Mouse (Mus musculus): ENCODE results near the gene Knl1. TPM values are rescaled to one million over a fixed set of nuclear protein-coding genes. Genes with fewer than 3 reads are reported as not detected.

The Knl1 gene
- total RNA-seq, 2 experiments from 2014 or later, result 46.8 to 71.1 TPM

DNA sequence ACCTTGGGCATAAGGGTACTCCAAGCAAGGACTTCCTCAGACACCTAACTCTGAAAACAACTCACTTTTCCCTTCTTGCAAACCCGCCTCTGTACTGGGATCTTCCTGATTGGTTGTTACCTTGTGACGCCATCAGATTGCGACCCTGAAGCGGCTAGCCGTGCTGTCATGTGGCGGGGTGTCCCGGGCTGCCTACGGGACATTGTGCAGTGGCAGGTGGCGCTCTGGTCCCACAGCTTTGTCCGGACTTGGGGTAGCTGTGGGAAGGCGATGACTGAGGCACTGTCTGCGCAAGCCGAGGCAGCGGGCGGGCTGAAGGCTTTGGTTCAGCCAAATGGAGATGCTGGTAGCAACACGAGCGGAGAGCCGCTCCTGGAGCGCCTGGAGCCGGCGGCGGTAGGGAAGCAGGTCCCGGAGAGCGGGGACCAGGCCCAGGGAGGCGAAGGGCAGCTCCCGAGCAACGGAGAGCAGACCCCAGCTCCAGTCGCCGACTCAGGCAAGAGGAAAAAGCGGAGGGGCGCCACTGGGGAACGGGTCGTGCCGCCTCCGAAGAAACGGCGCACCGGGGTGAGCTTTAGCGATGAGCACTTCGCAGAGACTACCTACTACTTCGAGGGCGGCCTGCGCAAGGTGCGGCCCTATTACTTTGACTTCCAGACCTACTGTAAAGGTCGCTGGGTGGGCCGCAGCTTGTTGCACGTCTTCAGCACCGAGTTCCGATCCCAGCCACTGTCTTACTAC, 12.1 kb upstream of the Knl1 start, which contains the start of gene Rpusd2:
Rpusd2 (plus strand) TSS at position 135 of the 741 bp plus-strand sequence.
- peak; percentile 99 for ATAC-seq (replicated peaks; ENCODE audit: poor library complexity, severe bottlenecking)

DNA sequence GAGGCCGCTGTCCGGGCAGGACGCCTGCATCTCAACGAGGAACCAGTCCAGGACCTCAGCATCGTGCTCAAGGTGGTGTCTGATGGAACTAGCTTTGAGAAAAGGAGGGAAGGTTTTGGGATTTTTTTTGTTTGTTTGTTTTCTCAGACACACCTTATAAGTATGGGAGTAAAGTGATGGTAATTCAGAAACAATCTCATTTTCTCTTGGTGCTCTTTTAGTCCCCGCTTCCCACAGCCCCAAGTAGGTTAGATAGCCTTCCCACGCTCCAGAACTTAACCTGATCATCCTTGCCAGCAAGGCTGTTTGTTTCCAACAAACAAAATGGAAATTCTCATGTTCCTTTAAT, 11.5 kb upstream of the Knl1 start:
- ATAC-seq (replicated peaks; ENCODE audit: poor library complexity, severe bottlenecking), result no peak

DNA sequence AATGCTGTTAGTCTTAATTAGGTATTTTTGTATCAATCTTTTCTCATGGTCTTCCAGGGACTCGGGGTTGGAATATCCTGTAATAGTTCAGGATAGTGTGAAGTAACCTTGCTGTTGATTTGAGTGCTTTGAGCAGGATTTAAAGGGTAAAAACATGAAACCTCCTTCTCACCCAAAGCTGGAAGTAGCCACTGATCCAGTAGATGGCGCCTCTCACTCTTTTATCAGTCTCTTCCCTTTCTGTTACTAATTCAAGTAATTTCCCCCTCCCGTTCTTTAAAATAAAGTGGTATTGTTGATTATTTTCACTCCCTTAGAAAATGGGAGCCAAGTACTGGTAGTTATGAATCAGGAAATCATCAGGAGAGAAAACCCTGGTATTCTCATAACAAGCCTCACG, 6.0 kb upstream of the Knl1 start:
- no peak for ATAC-seq (replicated peaks; ENCODE audit: poor library complexity, severe bottlenecking)

DNA sequence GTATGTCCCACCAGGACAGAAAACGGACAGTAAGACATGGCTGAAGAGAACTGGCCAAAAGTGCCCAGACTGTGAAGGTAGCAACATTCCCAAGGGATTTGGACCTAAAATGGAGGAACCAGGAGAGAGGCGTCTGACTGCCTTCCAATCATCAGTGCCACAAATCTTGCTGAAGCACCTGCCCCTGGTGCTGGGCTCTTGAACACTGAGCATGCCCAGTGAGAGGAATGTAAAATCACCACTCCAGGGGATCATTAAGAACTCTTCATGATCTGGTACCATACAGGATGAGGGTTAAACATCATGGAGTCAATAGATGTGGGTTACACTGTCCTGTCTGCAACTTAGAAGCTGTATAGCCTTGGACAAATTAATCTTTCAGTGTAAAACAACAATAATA, 1.8 kb upstream of the Knl1 start:
- ATAC-seq (replicated peaks; ENCODE audit: poor library complexity, severe bottlenecking), result no peak

DNA sequence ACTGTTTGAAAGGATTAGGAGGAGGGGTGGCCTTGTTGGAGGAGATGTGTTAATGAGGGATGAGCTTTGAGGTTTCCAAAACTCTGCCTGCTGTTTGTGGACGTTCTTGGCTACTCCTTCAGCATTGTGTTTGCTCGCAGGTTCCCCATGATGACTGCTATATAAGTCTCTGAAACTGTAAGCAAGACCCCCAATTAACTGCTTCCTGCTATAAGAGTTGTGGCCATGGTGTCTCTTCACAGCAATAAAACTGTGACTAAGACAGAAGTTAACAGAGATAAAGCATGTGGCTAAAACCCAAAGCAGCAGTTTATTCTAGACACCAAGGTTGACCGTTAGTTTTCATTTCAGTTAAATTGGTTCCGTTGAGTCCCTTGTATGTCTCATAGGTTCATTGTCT, 930 bp downstream of the Knl1 start:
- ATAC-seq (replicated peaks; ENCODE audit: poor library complexity, severe bottlenecking), result no peak

DNA sequence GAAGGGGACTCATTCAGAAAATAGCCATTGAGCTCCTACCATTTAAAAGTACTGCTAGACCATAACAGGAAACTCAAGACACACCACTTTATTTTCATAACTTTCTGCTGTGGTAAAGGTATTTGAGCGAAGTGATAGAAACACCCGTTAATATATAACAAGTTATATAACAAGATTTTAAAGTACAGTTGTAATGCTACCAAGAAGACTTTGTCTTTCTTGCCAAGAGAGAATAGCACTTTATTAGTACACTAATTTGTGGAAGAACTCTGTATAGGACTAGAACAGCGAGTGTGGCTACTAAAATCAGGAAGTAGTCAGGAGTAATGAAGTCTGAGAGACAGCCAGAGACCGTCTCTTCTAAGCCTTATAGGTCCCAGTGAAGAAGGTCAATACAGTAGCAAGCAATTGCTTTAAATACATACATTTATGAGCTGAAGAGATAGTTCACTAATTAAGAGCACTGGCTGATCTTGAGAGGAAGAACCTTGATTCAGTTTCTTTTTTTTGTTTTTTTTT, 3.3 kb downstream of the Knl1 start:
- no peak for ATAC-seq (replicated peaks; ENCODE audit: poor library complexity, severe bottlenecking)

DNA sequence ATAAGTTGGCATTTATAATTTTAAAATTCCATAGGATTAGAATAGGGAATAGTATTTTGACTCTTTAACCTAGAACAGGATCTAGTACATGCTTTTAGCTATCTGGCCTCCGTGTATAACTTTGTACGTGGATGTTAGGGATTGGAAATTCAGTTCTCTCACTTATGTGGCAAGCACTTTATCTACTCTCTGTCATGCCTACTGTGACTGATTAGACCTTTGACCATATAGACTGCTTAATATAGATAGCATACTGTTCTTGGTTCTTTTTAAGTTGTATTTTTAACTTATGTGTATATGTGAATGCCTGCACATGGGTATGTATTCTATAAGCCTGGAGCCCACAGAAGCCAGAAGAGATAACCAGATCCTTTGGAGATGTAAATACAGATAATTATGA, 13.2 kb downstream of the Knl1 start:
- no peak for ATAC-seq (replicated peaks; ENCODE audit: poor library complexity, severe bottlenecking)

DNA sequence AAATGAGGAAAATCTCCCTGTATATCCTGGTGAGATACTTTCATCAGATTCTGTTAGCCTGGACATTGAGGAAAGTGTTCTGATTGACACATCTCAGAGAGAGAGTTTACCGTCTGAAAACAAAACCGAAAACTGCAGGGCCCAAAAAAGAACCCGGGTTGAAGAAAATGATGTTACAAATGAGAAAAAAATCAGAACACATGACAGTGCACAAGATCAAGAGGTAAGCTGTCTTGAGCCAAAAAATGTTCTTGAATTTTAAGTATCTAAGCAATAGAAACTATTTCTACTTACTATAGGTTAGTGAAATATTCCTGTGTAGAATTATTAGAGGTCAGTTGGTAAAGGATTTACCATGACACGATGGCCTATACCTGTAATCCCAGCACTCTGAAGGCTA, 25.5 kb downstream of the Knl1 start:
- no peak for ATAC-seq (replicated peaks; ENCODE audit: poor library complexity, severe bottlenecking)

DNA sequence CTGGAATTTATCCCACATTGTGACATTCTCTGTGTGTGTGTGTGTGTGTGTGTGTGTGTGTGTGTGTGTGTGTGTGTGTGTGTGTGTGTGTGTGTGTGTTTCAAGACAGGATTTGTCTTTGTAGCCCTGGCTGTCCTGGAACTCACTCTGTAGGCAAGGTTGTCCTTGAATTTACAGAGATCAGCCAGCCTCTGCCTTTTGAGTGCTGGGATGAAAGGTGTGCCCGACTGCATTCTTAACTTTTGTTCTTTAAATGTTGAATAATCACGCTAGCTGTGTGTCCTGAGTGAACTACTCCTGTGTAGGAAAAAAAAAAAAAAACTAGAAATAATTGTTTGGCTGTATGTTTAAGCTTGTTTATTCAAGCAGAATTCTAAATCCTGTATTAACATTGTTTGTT, 39.2 kb downstream of the Knl1 start:
- ATAC-seq (replicated peaks; ENCODE audit: poor library complexity, severe bottlenecking), result no peak

DNA sequence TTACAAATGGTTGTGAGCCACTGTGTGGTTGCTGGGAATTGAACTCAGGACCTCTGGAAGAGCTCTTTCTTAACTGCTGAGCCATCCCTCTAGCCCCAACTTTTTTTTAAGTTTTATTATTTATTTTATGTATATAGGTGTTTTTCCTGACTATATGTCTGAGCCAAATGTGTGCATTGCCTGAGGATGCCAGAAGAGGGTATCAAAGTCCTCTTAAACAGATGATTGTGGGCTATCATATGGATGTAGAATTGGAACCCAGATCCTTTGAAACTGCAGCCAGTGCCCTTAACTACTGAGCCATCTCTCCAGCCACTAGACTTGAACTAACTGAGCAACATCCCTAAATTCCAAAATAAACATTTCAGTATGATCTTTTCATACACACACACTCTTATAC, 54.6 kb downstream of the Knl1 start:
- no peak for ATAC-seq (replicated peaks; ENCODE audit: poor library complexity, severe bottlenecking)

DNA sequence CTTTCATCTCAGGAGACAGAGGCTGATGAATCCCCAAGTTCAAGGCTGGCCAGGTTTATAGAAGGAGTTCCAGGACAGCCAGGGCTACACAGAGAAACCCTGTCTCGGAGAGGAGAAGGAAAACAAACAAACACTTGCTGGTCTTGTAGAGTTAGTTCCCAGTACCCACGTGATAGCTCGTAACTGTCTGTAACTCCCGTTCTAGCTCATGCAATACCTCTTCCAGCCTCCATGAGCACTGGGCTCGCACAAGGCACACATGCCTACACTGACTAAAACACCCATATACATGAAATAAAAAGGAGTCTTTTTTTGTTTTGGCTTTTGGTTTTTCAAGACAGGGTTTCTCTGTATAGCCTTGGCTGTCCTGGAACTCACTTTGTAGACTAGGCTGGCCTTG, 59.7 kb downstream of the Knl1 start:
- ATAC-seq (replicated peaks; ENCODE audit: poor library complexity, severe bottlenecking), result no peak

DNA sequence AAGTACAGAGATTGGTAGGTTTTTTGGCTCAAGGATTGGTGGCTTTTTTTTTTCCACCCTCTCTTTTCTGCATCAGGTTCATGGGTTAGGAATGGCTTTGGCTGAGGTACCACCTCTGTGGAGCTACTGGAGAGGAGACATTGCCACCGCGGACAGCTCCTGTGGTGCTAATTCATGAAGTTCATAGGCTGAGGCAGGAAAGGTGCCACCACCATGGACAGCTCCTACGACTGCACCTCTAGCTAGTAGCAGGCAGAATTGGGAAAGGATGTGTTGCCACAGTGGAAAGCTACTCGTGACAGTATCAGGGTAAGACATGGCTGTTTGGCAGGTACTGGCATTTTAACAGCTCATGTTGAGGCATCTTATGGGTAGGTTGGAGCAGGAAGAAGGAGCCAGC, 61.6 kb downstream of the Knl1 start:
- no peak for ATAC-seq (replicated peaks; ENCODE audit: poor library complexity, severe bottlenecking)

DNA sequence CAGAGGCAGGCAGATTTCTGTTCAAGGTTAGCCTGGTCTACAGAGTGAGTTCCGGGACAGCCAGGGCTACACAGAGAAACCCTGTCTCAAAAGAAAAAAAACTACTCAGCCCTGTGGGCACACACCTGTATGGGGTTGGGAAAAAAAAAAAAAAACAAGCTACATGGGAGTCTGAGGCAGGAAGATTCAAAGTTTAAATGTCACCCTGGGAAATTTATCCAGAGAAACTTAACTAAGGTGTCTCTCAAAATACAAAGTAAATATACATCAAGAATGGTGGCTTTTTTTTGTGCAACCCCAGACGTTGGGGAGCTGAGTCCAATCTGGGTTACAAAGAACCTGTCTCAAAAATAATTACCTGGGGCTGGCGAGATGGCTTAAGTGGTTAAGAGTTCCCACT, 64.1 kb downstream of the Knl1 start:
- no peak for ATAC-seq (replicated peaks; ENCODE audit: poor library complexity, severe bottlenecking)

DNA sequence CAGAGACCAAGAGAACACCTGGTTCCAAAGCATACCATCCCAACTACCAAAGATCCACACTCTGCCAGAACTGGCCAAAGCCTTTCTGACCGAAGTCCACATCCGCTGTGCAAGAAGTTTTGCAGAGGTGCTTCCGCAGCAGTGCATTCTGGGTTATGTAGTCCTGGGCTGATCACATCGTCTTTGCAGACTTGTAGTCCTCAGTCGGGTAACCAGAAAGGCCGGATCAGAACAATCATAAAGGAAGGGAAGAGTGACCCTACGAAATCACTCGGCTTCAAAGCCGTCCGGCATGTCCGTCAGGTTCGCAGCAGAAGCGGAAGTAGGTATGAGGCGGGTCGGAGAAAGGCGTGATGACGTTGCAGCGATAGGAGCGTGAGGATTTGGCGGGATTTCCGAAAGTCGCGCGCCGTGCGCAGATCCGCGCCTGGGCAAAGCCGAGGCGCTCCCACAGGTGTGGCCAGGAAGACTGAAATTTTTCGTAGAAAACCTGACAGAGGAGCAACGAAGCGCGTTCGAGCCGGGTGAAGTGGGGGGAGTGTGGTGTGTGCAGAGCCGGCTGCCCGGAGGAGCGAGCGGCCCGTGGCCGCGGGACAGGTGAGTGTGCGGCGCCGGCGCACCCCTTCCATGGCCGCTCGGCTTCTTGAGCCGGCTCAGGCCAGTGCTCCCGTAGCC, 65.7 kb downstream of the Knl1 start, which contains the start of gene Rad51:
Rad51 (plus strand) TSS at position 356 of the 675 bp plus-strand sequence.
- ATAC-seq (replicated peaks; ENCODE audit: poor library complexity, severe bottlenecking), result peak; percentile 93

DNA sequence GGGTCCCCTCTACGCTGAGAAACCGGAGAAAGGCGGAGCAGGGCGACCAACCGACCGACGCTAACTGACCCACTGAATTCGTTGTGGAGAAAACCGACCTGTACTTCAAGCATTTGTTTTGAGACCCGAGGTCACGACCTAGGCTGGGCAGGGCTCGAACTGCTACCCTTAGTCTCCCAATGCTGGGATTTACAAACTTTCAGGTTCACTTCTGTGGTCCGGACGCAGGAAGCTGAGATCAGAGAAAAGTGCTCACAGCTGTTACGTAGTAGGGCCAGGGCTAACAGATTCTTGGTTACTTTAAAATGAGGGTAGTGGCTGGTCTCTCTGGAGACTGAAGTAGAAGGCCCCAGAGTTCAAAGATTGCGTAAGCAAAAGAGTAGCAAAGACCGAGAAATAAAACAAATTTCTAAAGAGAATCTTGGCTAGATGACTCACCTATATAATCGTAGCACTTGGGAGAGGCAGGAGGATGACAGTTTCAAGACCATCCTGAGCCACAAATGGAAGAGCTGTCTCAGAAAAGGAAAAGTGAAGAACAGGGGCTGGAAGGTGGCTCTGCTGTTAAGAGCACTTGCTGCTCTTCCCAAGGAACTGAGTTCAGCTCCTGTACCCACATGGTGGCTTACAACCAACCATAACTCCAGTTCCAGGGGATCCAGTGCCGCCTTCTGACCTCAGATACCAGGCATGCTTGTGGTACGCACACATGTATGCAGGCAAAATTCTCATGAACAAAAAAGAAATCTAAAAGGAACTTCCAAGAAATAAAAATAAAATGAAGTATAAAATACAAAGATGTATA, 66.4 kb downstream of the Knl1 start:
- ATAC-seq (replicated peaks; ENCODE audit: poor library complexity, severe bottlenecking), result peak; percentile 28

DNA sequence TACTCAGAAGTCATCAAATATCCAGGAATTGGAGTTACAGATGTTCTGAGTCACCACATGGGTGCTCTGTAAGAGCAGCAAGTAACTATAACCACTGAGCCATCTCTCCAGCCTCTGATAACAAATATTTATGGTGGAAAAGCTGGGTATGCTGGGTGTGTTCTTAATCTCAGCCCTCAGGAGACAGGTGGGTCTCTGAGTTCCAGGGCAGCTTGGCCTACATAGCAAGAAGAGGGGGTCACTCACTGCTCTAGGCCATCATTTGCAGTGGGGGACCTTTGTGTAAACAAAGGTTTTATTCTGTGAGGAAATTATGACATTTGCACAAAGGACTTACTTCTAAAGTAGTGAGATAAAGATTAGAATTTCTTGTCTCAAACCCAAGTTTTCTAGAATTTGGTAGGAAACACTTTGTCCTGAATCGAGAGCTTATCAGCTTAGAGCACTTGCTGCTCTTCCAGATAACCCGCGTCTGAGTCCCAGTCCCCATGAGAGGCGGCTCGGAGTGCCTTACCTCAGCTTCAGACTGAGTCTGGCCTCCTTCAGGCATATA, 89.5 kb downstream of the Knl1 start:
- no peak for ATAC-seq (replicated peaks; ENCODE audit: poor library complexity, severe bottlenecking)

DNA sequence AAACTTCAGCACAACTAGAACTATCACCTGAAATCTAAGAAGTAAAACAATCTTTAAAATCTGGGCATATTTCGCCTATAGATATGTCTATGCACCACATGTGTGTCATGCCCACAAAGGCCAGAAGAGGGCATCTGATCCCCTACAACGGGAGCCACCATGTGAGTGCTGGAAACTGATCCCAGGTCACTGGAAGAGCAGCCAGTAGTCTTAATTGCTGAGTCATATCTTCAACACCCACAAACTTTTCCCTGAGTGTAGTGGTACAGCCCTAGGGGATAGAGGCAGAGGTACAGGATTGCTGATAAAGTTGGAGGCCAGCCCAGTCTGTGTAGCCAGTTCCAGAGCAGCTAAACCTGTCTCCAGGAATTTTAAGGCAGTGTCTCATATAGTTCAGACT, 98.3 kb downstream of the Knl1 start:
- peak; percentile 58; the same call in 1 of the 2 replicates for ATAC-seq (replicated peaks; ENCODE audit: poor library complexity, severe bottlenecking)

DNA sequence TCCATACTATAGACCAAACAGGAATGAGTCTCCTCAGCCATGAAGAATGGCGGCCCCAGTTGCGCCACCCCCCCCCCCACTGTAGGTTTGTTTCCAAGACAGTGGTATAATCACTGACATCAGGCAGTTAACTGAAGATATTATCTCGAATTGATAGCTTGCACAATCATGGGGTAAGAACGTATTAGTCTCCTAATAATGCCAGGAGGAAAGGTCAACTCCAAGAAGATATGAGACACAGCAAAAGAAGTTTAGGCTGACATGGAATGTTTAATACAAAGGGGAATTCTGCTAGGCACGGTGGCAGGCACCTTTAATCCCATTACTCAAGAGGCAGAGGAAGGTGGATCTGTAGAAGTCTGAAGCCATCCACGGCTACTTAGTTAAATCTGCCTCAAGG, 99.5 kb downstream of the Knl1 start:
- no peak for ATAC-seq (replicated peaks; ENCODE audit: poor library complexity, severe bottlenecking)

DNA sequence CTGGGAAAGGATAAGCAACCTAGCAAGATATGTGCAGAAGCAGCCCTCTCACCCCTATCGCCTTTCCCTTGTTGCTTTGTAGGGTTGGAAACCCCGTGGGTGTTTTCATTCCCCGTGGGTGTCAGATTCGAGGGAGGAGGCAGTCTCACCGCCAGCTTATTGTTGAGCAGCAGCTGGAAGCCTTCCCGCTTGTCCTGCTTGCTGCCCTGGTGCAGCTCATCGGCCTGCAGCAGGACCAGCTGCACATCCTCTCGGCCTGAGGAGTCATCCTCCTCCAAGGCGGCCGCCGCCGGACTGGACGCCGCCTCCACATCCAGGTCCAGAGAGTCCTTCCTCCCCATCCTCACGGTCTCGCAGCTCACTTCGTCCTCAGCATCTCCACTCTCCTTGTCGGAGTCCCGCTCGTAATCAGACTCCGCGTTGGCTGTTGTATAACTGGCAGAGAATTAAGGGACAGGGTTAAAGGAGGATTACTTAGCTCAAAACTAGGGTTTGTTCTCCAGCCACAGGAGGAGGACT, 100.3 kb downstream of the Knl1 start:
- ATAC-seq (replicated peaks; ENCODE audit: poor library complexity, severe bottlenecking), result no peak

DNA sequence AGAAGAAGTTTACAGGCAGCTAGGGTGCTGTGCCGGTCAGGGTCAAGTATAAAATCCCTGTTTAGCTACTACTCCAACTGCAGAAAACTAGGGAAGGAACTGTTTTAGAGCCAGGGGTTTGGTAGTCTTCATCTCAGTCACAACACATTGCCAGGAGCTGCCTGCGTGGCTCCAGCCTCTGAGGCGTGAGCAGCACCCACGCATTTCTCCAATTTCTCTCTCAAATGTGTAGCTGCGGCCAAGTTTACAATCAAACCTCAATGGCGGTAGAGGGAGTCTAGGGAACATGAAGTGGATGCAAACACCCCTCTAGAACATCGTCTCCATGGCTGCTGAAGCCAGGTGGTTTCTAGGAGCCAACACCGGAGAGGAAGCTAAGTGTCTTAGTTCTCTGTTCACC, 100.9 kb downstream of the Knl1 start:
- ATAC-seq (replicated peaks; ENCODE audit: poor library complexity, severe bottlenecking), result no peak

DNA sequence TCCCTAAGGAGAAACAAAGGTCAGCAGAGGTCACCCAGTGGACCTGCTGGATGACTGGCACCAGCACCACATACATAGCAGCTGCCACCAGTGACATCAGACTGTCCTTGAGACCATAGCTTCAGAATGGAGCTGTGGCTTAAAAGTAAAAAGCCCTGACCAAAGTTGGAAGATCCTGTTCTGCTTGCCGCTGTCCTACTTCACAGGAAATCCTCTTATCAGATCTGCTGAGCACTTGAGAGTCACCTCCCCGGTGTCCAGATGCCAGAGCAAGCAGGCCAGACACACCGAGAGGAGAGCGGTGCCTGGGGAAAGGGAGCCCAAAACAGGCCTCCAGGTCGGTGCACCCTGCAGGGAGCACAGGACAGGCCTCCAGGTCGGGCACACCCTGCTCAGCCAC, 105.3 kb downstream of the Knl1 start:
- ATAC-seq (replicated peaks; ENCODE audit: poor library complexity, severe bottlenecking), result no peak
